Mouse (Mus musculus) CH12.LX (cell line): ENCODE results near the gene Ergic1. TPM values are rescaled to one million over a fixed set of nuclear protein-coding genes. Genes with fewer than 3 reads are reported as not detected.

Experiments
- DNase-seq: peaks from one replicate; pipeline ENCODE4 v3.0.0-alpha.2; 2013; ENCODE audit errors: extremely low read depth
- H3K27ac ChIP-seq: 2 replicates; pipeline ENCODE4 v1.5.1; 2012; ENCODE audit warnings: low read depth, mild to moderate bottlenecking, control low read depth, moderate library complexity; ENCODE audit not compliant: insufficient read depth
- H3K27me3 ChIP-seq: replicated peaks from 2 replicates; pipeline ENCODE3; 2012; ENCODE audit warnings: inconsistent platforms
- H3K36me3 ChIP-seq, 2 experiments: replicated peaks in 1 of 2; 2 replicates each; pipeline versions ENCODE3 to v1.6.1; 2012; ENCODE audit warnings: inconsistent platforms in 1 of 2, low read length in 1 of 2, mild to moderate bottlenecking in 1 of 2, mixed read lengths in 1 of 2, moderate library complexity in 1 of 2; ENCODE audit not compliant: control insufficient read depth in 1 of 2, insufficient read depth in 1 of 2
- H3K4me1 ChIP-seq, 2 experiments: 2 replicates each; pipeline ENCODE4 v1.6.1; 2012; ENCODE audit warnings: inconsistent platforms in 1 of 2, moderate library complexity in 1 of 2; ENCODE audit not compliant: insufficient read depth in 2 of 2, control insufficient read depth in 1 of 2
- H3K4me2 ChIP-seq: 2 replicates; pipeline ENCODE4 v1.6.1; 2012; ENCODE audit warnings: low read depth, mild to moderate bottlenecking, control low read depth; ENCODE audit not compliant: poor library complexity, insufficient read depth, severe bottlenecking
- H3K4me3 ChIP-seq, 3 experiments: fragments of 150-350 bp in 1 of 3; sonication (generic) in 1 of 3; replicated peaks in 1 of 3; 2 replicates each; pipeline versions ENCODE3 to v1.5.1; 2011 to 2012; ENCODE audit warnings: low read depth in 2 of 3, low read length in 2 of 3, mild to moderate bottlenecking in 2 of 3, moderate library complexity in 2 of 3, control low read depth in 1 of 3, improper control_type of control experiment in 1 of 3, inconsistent platforms in 1 of 3, mixed read lengths in 1 of 3; ENCODE audit not compliant: poor library complexity in 1 of 3
- H3K79me2 ChIP-seq: replicated peaks from 2 replicates; pipeline ENCODE4 v1.6.1; 2012; ENCODE audit warnings: mild to moderate bottlenecking, moderate library complexity; ENCODE audit not compliant: control insufficient read depth, poor library complexity, insufficient read depth, severe bottlenecking; ENCODE audit errors: extremely low read depth
- H3K9ac ChIP-seq: 2 replicates; pipeline ENCODE4 v1.6.1; 2012; ENCODE audit warnings: low read depth, mild to moderate bottlenecking, control low read depth, moderate library complexity; ENCODE audit not compliant: insufficient read depth
- H3K9me3 ChIP-seq: replicated peaks from 2 replicates; pipeline ENCODE3; 2012; ENCODE audit warnings: low read length, inconsistent platforms, mixed read lengths
- CHD1 ChIP-seq: IDR thresholded peaks from 2 replicates; pipeline ENCODE4 v1.6.1; 2012; ENCODE audit warnings: low read depth, low read length, improper control_type of control experiment, inconsistent platforms
- CHD2 ChIP-seq: IDR thresholded peaks from 2 replicates; pipeline ENCODE4 v1.6.1; 2011; ENCODE audit warnings: low read length, improper control_type of control experiment
- CTCF ChIP-seq, 2 experiments: IDR thresholded peaks in 1 of 2; conservative IDR thresholded peaks in 1 of 2; 2 replicates each; pipeline ENCODE4 v1.5.1; 2011 to 2012; ENCODE audit warnings: low read depth in 2 of 2, low read length in 2 of 2, improper control_type of control experiment in 1 of 2, inconsistent platforms in 1 of 2, mild to moderate bottlenecking in 1 of 2, moderate library complexity in 1 of 2
- ETS1 ChIP-seq: conservative IDR thresholded peaks from 2 replicates; pipeline ENCODE4 v1.6.1; 2012; ENCODE audit warnings: low read depth, mild to moderate bottlenecking, inconsistent platforms, low read length, improper control_type of control experiment, moderate library complexity
- HCFC1 ChIP-seq: IDR thresholded peaks from 2 replicates; pipeline ENCODE4 v1.6.1; 2012; ENCODE audit warnings: low read depth, mild to moderate bottlenecking, inconsistent platforms, low read length, improper control_type of control experiment
- JUN ChIP-seq: IDR thresholded peaks from 2 replicates; pipeline ENCODE4 v1.6.1; 2011; ENCODE audit warnings: low read depth, mild to moderate bottlenecking, low read length, improper control_type of control experiment, moderate library complexity; ENCODE audit not compliant: insufficient read depth
- MAX ChIP-seq: IDR thresholded peaks from 2 replicates; pipeline ENCODE4 v1.6.1; 2011; ENCODE audit warnings: low read length, improper control_type of control experiment
- MEF2A ChIP-seq: IDR thresholded peaks from 2 replicates; pipeline ENCODE4 v1.6.1; 2014; ENCODE audit warnings: low read depth, mild to moderate bottlenecking, inconsistent platforms, low read length, improper control_type of control experiment, borderline replicate concordance
- MYC ChIP-seq: IDR thresholded peaks from 2 replicates; pipeline ENCODE4 v1.6.1; 2011; ENCODE audit warnings: low read depth, mild to moderate bottlenecking, improper control_type of control experiment, low read length
- NELFE ChIP-seq: IDR thresholded peaks from 2 replicates; pipeline ENCODE4 v1.6.1; 2011; ENCODE audit warnings: low read depth, low read length, improper control_type of control experiment
- POLR2AphosphoS2 ChIP-seq: IDR thresholded peaks from 2 replicates; pipeline ENCODE4 v1.6.1; 2011; ENCODE audit warnings: low read depth, low read length, improper control_type of control experiment
- SIN3A ChIP-seq: IDR thresholded peaks from 2 replicates; pipeline ENCODE4 v1.6.1; 2012; ENCODE audit warnings: low read length, improper control_type of control experiment, inconsistent platforms
- TCF12 ChIP-seq: IDR thresholded peaks from 2 replicates; pipeline ENCODE4 v1.6.1; 2014; ENCODE audit warnings: low read depth, mild to moderate bottlenecking, inconsistent platforms, low read length, improper control_type of control experiment
- USF2 ChIP-seq: conservative IDR thresholded peaks from 2 replicates; pipeline ENCODE4 v1.6.1; 2011; ENCODE audit warnings: low read depth, low read length, improper control_type of control experiment
- ZMIZ1 ChIP-seq: IDR thresholded peaks from 2 replicates; pipeline ENCODE4 v1.6.1; 2012; ENCODE audit warnings: low read depth, mild to moderate bottlenecking, inconsistent platforms, low read length, improper control_type of control experiment
- ZNF384 ChIP-seq: IDR thresholded peaks from 2 replicates; pipeline ENCODE4 v1.6.1; 2012; ENCODE audit warnings: low read depth, low read length, improper control_type of control experiment, inconsistent platforms
- dilution Hi-C: fragments of 300-500 bp; cut with MboI; formaldehyde crosslinking; loops from 2 replicates; pipeline ENCODE4 v1.14.3; 2020; ENCODE audit warnings: low sequenced_read_pairs; ENCODE audit not compliant: extremely low pct_unique_long_range_greater_than_20kb, extremely low pct_ligation_motif_present
- in situ Hi-C: fragments of 300-500 bp; cut with MboI; formaldehyde crosslinking; loops from 3 replicates; pipeline ENCODE4 v1.14.3; 2019; ENCODE audit warnings: low sequenced_read_pairs, low pct_ligation_motif_present, low pct_unique_long_range_greater_than_20kb, mixed read lengths
- polyA plus RNA-seq: library from polyadenylated mRNA; unstranded; fragments of >175 nt; gene quantifications from 2 replicates; pipeline ENCODE4 v1.2.1, GENCODE M21; 2012; ENCODE audit warnings: low read depth; ENCODE audit not compliant: insufficient read length
- total RNA-seq, 2 experiments: library from RNA; depleted of rRNA; stranded (reverse); fragments of 300-350 nt in 1 of 2; fragments of >200 nt in 1 of 2; gene quantifications; 2 replicates each; pipeline ENCODE4 v1.2.3; 2012 to 2014

The Ergic1 gene
- total and polyA plus RNA-seq, 3 experiments = 93.5 to 142 (median 131) TPM

- H3K4me2 ChIP-seq = no peak overlapping the region
- H3K36me3 ChIP-seq = no peaks in the 10 kb centered on the region
- H3K27ac ChIP-seq = no peak overlapping the region
- H3K9me3 ChIP-seq = peaks cover 11% of the 10 kb centered on the region
- no peaks in the 10 kb centered on the region for H3K27me3 ChIP-seq
- no peak overlapping the region for H3K9ac ChIP-seq
- H3K4me1 ChIP-seq = peaks cover 7 to 16% of the 10 kb centered on the region in 2 experiments
- H3K4me3 ChIP-seq = no peak overlapping the region
- TF ChIP-seq ZNF384 = no peak
- TF ChIP-seq SIN3A = no peak
- no peak for TF ChIP-seq MEF2A
- TF ChIP-seq HCFC1 = no peak
- no peak for TF ChIP-seq MAX
- TF ChIP-seq JUN = no peak
- TF ChIP-seq TCF12 = no peak
- no peak for TF ChIP-seq POLR2AphosphoS2
- TF ChIP-seq, all 38 proteins: peak for 0
- no peak for DNase-seq
- no peaks in the 10 kb centered on the region for H3K79me2 ChIP-seq
- dilution Hi-C loops (no loop called here), in situ Hi-C loops (no loop called here)
These were observed 38.6 kb upstream of the Ergic1 start for GRCm38 (mm10) chr17:26522711-26523110.

GRCm38 (mm10) chr17:26524316-26524715 lies 37.0 kb upstream of the Ergic1 start:
- Histone ChIP-seq H3K9ac (no peak overlapping the region), H3K4me3 (no peak overlapping the region), H3K36me3 (no peaks in the 10 kb centered on the region), H3K27ac (no peak overlapping the region), H3K79me2 (no peaks in the 10 kb centered on the region), H3K9me3 (peaks cover 9% of the 10 kb centered on the region), H3K4me1 (peaks cover 0 to 2% of the 10 kb centered on the region in 2 experiments; a peak in 1 of 4 replicates), H3K4me2 (no peak overlapping the region), H3K27me3 (no peaks in the 10 kb centered on the region)
- in situ Hi-C loops = no loop called here
- TF ChIP-seq CHD2 (no peak), CHD1 (no peak), ZMIZ1 (no peak), USF2 (no peak), MYC (no peak), NELFE (no peak), MEF2A (no peak)
- no peak for DNase-seq
- dilution Hi-C loops = no loop called here

DNA sequence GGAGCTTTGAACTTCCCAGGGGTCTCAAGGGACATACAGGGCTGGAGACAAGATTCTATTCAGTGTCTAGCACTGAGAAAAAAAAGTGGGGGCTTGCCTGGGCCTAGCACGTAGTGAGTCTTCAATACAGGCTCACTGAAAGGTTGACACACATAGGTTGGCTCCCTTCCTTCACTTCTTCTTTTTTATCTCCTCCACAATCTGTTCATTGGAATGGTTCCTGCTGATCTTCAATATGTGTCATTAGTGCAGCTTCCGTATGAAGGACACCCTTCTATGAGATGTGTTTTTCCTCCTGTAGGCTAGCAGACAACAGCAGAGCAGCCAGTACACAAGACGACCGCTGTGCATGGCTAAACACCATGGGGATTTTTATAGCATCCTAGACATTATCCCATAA lies 36.5 kb upstream of the Ergic1 start:
- DNase-seq = no peak

More for the DNA sequence above, 36.5 kb upstream of the Ergic1 start:
- no peaks in the 10 kb centered on the region for H3K79me2 ChIP-seq
- H3K4me3 ChIP-seq = no peak overlapping the region
- no peak overlapping the region for H3K4me2 ChIP-seq
- no peaks in the 10 kb centered on the region for H3K36me3 ChIP-seq
- in situ Hi-C loops (no loop called here), dilution Hi-C loops (no loop called here)
- H3K9ac ChIP-seq = no peak overlapping the region
- no peak overlapping the region for H3K27ac ChIP-seq
- peaks cover 0 to 2% of the 10 kb centered on the region in 2 experiments; a peak in 1 of 4 replicates for H3K4me1 ChIP-seq
- TF ChIP-seq ETS1 (no peak), HCFC1 (no peak), CTCF (conservative IDR thresholded peaks at IDR 0.05 in 1 of 2, IDR thresholded peaks at IDR 0.05 in 1 of 2; ENCODE audit: low read depth in 2 of 2, low read length in 2 of 2) (no peak), ZNF384 (no peak), MEF2A (no peak)
- TF ChIP-seq, all 38 proteins: peak for 0
- H3K9me3 ChIP-seq = peaks cover 4% of the 10 kb centered on the region
- H3K27me3 ChIP-seq = no peaks in the 10 kb centered on the region
